Mouse (Mus musculus): Measurements from ENCODE around the gene Nos1.

Gene Nos1

GRCm38 (mm10) chr5:117955675-117956420 is 175.0 kb downstream of the Nos1 start:
- DNase-seq (ENCODE audit: low spot score): peak; percentile 63

GRCm38 (mm10) chr5:117964750-117965149 is 183.9 kb downstream of the Nos1 start:
- no peak for DNase-seq (ENCODE audit: low spot score)

- no peak for DNase-seq (ENCODE audit: low spot score)
These were observed 186.1 kb downstream of the Nos1 start for GRCm38 (mm10) chr5:117966956-117967355.

- DNase-seq (ENCODE audit: low spot score): no peak
These were observed 186.8 kb downstream of the Nos1 start for GRCm38 (mm10) chr5:117967659-117968069.

- DNase-seq (ENCODE audit: low spot score): no peak
These were observed 189.0 kb downstream of the Nos1 start for GRCm38 (mm10) chr5:117969681-117970427.

GRCm38 (mm10) chr5:117976263-117976656 is 195.4 kb downstream of the Nos1 start:
- DNase-seq (ENCODE audit: low spot score): no peak

GRCm38 (mm10) chr5:117976657-117977500 is 196.0 kb downstream of the Nos1 start, which contains the start of gene Fbxo21:
Gene Fbxo21, plus strand, starts transcription at chr5:117976730.
- DNase-seq (ENCODE audit: low spot score): peak; percentile 98

- DNase-seq (ENCODE audit: low spot score): peak; percentile 51
These were observed 196.8 kb downstream of the Nos1 start for GRCm38 (mm10) chr5:117977501-117978158.

- no peak for DNase-seq (ENCODE audit: low spot score)
These were observed 197.4 kb downstream of the Nos1 start for GRCm38 (mm10) chr5:117978159-117978697.

GRCm38 (mm10) chr5:117979082-117979481 is 198.2 kb downstream of the Nos1 start:
- DNase-seq (ENCODE audit: low spot score): no peak

- no peak for DNase-seq (ENCODE audit: low spot score)
These were observed 200.1 kb downstream of the Nos1 start for GRCm38 (mm10) chr5:117980921-117981320.

- no peak for DNase-seq (ENCODE audit: low spot score)
These were observed 201.1 kb downstream of the Nos1 start for GRCm38 (mm10) chr5:117981943-117982342.

GRCm38 (mm10) chr5:117986327-117986726 is 205.5 kb downstream of the Nos1 start:
- no peak for DNase-seq (ENCODE audit: low spot score)

GRCm38 (mm10) chr5:117987891-117988290 is 207.1 kb downstream of the Nos1 start:
- no peak for DNase-seq (ENCODE audit: low spot score)

- DNase-seq (ENCODE audit: low spot score): no peak
These were observed 207.5 kb downstream of the Nos1 start for GRCm38 (mm10) chr5:117988367-117988766.

GRCm38 (mm10) chr5:117989773-117990172 is 208.9 kb downstream of the Nos1 start:
- no peak for DNase-seq (ENCODE audit: low spot score)

GRCm38 (mm10) chr5:117990957-117991356 is 210.1 kb downstream of the Nos1 start:
- DNase-seq (ENCODE audit: low spot score): no peak

GRCm38 (mm10) chr5:117993550-117993949 is 212.7 kb downstream of the Nos1 start:
- no peak for DNase-seq (ENCODE audit: low spot score)

- no peak for DNase-seq (ENCODE audit: low spot score)
These were observed 214.6 kb downstream of the Nos1 start for GRCm38 (mm10) chr5:117995372-117995901.

- DNase-seq (ENCODE audit: low spot score): no peak
These were observed 215.1 kb downstream of the Nos1 start for GRCm38 (mm10) chr5:117995911-117996310.

GRCm38 (mm10) chr5:117996581-117996980 is 215.7 kb downstream of the Nos1 start:
- no peak for DNase-seq (ENCODE audit: low spot score)
